8 mouse cellular contexts compared by ENCODE assay signal in genomic region chr4:123758306-123758705, GRCm38 (mm10). TPM values are rescaled to one million over a fixed set of nuclear protein-coding genes. Genes with fewer than 3 reads are reported as not detected.
DNase-seq lines count a peak whose midpoint lies in the region.

No protein-coding gene starts in this region.

- peak; percentile 70 for DNase-seq in heart, adult 11 months
- no peak for DNase-seq in heart, adult 9 months (ENCODE audit: low spot score in 2 of 2)
- peak; percentile 14 to 21 for DNase-seq in urinary bladder, adult 18-20 months (ENCODE audit: low spot score in 2 of 2)
- no peak for DNase-seq in urinary bladder, adult 2 months (ENCODE audit: low spot score)
- peak; percentile 46 to 63 for DNase-seq in kidney, postnatal 36 days
- peak; percentile 16 for DNase-seq in thymus, postnatal 4 days
- no peak for DNase-seq in right cerebral cortex, postnatal 10 days (ENCODE audit: low spot score in 2 of 2)
- DNase-seq in gastrocnemius, postnatal 36 days = no peak

- intact Hi-C loops in gastrocnemius, postnatal 36 days (cut with DNase I) = loop anchor here (5.0 kb wide), 1 partner anchor 139 kb away; no protein-coding TSS in a partner anchor

RNA-seq across cellular contexts. Expression of gene Akirin1, which starts 8.2 kb away (rescaled TPM):
- 49.3 and 59.1 TPM in 2 replicates for polyA plus RNA-seq in urinary bladder, adult 2 months (2012; rRNA removed)
- total RNA-seq in gastrocnemius, postnatal 36 days (2021) = 10 to 100 TPM; 19.3 to 24.3 TPM

RNA-seq across cellular contexts. Expression of gene Rhbdl2, which starts 29.4 kb away (rescaled TPM):
- 29.8 and 38.1 TPM in 2 replicates for polyA plus RNA-seq in urinary bladder, adult 2 months (2012; rRNA removed)
- total RNA-seq in gastrocnemius, postnatal 36 days (2021) = not detected

RNA-seq across cellular contexts. Expression of gene Ndufs5, which starts 40.3 kb away (rescaled TPM):
- 312 and 316 TPM in 2 replicates for polyA plus RNA-seq in urinary bladder, adult 2 months (2012; rRNA removed)
- 100 to 1,000 TPM; 246 to 272 TPM for total RNA-seq in gastrocnemius, postnatal 36 days (2021)

Comparison
In these comparisons a context has a peak if more than half of its experiments do, and no peak if none do; other contexts are left out.
1. DNase-seq: peak in heart, adult 11 months (single experiment), urinary bladder, adult 18-20 months (2 of 2), kidney, postnatal 36 days (2 of 2) and thymus, postnatal 4 days (single experiment); none in heart, adult 9 months (0 of 2), urinary bladder, adult 2 months (single experiment), right cerebral cortex, postnatal 10 days (0 of 2) and gastrocnemius, postnatal 36 days (0 of 2).